Mouse (Mus musculus) E14TG2a.4 (cell line): ENCODE data around the gene Pfkfb1.

Source experiments
- H3K27me3 ChIP-seq: 2 replicates; pipeline ENCODE4 v1.6.1; 2014; ENCODE audit warnings: low read length, control low read depth; ENCODE audit not compliant: insufficient read depth
- H3K36me3 ChIP-seq: 2 replicates; pipeline ENCODE4 v1.6.1; 2014; ENCODE audit warnings: low read length, control low read depth; ENCODE audit not compliant: insufficient read depth
- H3K4me1 ChIP-seq: replicated peaks from 2 replicates; pipeline ENCODE4 v1.6.1; 2014; ENCODE audit warnings: low read depth, low read length, control low read depth
- H3K4me3 ChIP-seq: replicated peaks from 2 replicates; pipeline ENCODE4 v1.5.1; 2014; ENCODE audit warnings: mild to moderate bottlenecking, low read length
- H3K9me3 ChIP-seq: 2 replicates; pipeline ENCODE4 v1.6.1; 2014; ENCODE audit warnings: low read length, control low read depth
- CTCF ChIP-seq: conservative IDR thresholded peaks from 2 replicates; pipeline ENCODE4 v1.5.1; 2014; ENCODE audit warnings: low read length
- NANOG ChIP-seq: IDR thresholded peaks from 2 replicates; pipeline ENCODE4 v1.6.1; 2014; ENCODE audit warnings: borderline replicate concordance, low read length, mixed read lengths
- POU5F1 ChIP-seq: IDR thresholded peaks from 2 replicates; pipeline ENCODE4 v1.6.1; 2014; ENCODE audit warnings: low read length, borderline replicate concordance

Gene Pfkfb1

DNA sequence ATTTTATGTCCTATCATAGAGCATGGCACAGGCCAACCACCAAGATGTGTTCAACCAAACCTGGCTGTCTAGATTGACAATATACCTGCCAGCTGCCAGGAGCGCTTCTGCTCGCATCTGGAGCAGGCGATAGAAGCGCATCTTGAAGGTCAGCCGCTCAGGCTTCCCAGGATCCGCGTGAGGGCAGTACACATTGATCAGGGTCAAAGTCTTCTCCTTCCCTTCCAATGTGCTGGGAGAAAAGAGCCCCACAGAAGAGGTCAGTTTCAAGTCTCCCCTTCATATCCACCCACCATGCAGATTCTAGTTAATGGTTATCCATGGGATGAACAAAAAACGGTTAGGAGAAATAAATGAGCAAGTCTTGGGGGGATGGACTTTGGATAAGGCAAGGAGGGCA lies 2.9 kb upstream of the Pfkfb1 start:
- Histone ChIP-seq H3K9me3 (no peaks in the 10 kb centered on the region), H3K4me3 (no peak overlapping the region), H3K4me1 (peaks cover 16% of the 10 kb centered on the region), H3K36me3 (peaks cover 42% of the 10 kb centered on the region), H3K27me3 (no peaks in the 10 kb centered on the region)
- TF ChIP-seq NANOG, result no peak

DNA sequence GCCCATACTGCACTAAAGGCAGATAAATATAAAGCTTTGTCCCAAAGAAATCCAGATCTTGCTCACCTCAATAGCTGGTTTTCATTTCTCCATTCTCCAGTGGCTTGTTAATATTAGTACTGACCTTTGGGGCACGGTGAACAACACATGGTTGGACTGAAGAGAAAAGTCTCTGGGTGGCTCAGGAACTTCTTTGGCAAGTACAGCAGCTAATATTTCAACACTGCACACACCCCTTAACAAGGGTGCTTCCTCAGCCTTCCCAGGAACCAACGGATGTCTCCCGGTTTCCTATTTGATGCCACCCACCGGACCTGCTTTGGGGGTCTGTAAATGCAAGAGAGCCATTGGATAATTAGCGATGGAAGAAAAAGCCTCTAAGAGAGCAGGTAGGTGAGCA lies 1.7 kb downstream of the Pfkfb1 start, which contains the start of gene Apex2:
Apex2 (minus strand) TSS at position 173 of the 400 bp plus-strand sequence.
- Histone ChIP-seq H3K4me3 (peak within 1 kb of the TSS; percentile 79), H3K36me3 (peaks cover 13% of the 10 kb centered on the region), H3K9me3 (no peaks in the 10 kb centered on the region), H3K27me3 (no peaks in the 10 kb centered on the region), H3K4me1 (peaks cover 16% of the 10 kb centered on the region)
- no peak for TF ChIP-seq POU5F1
- no peak for TF ChIP-seq CTCF
- no peak for TF ChIP-seq NANOG

DNA sequence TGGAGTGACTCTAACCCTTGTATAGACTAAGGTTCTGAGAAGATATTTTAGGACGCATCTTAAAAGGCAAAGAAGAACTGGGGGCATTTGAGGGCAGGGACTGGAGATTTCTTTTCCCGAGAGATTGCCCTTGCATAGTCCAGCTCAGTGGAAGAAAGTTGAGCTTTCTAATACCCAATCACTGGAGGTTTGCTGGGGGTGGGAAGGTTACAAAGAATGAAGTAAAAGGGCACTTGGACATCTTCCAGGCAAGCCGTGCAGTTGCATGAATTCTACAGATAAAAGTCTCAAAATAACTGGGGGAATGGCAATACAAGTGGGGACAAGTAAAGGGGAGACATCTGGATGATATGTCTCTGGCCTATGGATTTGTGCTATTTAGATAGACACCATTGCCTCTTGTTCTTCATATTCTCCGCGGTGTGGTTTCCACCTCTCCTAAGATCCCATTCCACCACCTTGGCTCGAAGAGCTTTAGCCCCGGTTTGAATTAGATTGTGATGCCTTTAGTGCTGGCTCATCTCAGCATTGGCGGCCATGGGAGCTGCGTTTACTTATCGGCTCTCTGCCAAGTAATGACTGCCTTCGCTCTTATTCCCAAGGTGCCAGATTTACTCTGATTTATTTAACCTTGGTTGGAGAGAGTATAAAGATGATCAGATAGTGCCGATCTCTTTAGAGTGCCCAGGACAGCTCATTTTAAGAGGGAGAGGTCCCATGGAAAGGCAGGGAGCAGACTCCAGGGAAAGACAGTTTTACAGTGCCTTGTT lies 5.4 kb downstream of the Pfkfb1 start:
- H3K27me3 ChIP-seq, result no peaks in the 10 kb centered on the region
- TF ChIP-seq POU5F1, result no peak
- no peak for TF ChIP-seq NANOG
- TF ChIP-seq CTCF, result no peak
- no peaks in the 10 kb centered on the region for H3K9me3 ChIP-seq
- H3K4me1 ChIP-seq, result peaks cover 13% of the 10 kb centered on the region
- no peak overlapping the region for H3K4me3 ChIP-seq
- H3K36me3 ChIP-seq, result no peaks in the 10 kb centered on the region

DNA sequence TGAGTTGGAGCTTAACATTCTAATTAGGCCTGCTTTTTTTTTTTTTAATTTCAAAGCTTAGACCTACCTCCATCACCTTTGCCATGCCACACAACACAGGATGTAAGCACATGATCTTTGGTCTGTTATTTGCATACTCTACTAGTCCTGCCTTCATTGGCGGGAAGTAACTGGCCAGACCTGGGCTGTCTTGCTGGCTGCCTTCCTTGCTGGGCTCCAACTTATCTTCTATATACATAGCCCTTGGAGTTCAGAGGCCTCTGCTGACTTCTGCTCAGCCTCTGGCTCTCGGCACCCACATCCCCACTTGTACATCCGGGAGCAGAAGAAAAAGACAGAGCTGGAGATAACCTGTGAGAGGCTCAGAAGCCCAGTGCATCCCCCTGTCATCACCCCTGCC lies 6.1 kb downstream of the Pfkfb1 start:
- Histone ChIP-seq H3K9me3 (no peaks in the 10 kb centered on the region), H3K36me3 (no peaks in the 10 kb centered on the region), H3K4me3 (no peak overlapping the region), H3K27me3 (no peaks in the 10 kb centered on the region), H3K4me1 (peaks cover 7% of the 10 kb centered on the region)
- TF ChIP-seq POU5F1 (no peak), CTCF (no peak), NANOG (no peak)

DNA sequence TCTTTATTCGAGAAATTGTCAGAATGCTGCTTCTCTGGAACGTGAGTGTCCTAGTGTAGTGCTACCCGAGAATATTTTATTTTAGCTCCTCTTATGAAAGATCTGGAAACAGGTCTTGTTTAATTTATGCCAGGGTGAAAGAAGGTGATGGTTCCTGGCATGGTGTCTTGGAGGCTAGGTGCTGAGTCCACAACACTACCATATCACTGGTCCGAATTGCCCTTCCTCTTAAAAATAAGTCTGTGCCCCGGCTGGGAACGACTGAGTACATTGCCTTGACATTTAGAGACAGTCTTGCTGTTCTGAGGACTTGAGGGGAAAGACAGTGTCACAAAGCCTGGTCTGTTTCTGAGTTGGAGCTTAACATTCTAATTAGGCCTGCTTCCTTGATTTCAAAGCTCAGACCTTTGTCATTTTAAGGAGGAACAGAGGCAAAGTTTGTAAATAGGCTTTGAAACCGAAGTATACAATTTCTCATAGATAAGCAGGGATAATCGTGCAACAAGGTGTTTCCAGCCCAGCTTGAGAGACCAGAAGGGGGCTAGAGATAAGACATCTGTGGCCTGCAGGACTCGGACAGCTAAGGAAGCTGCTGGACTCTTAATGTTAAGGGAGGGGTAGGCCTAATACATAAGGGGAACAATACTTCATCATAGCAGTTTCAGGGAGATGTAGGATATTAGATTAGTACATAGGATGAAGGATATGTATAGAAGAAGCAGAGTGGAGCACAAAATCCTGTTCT lies 7.2 kb downstream of the Pfkfb1 start:
- Histone ChIP-seq H3K4me1 (no peaks in the 10 kb centered on the region), H3K9me3 (no peaks in the 10 kb centered on the region), H3K4me3 (no peak overlapping the region), H3K27me3 (no peaks in the 10 kb centered on the region), H3K36me3 (no peaks in the 10 kb centered on the region)
- no peak for TF ChIP-seq POU5F1
- TF ChIP-seq CTCF, result no peak

DNA sequence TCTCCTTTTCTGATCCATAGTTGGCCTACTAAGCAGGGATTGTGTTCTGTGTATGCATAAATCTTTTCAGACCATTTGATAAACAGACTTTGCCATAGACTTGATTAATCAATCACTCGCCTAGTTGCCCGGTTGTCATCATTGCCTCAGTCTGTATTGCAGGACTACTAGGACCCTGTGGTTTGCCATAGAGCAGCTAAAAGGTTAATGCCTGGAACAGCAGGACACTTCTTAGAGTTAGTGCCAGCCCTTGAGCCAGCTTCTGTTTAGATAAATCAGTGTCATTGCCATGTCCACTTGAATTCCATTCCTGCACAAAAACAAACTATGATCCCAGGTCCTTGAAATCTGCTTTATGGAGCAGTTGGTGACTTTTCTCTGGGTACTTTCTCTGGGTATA lies 10.9 kb downstream of the Pfkfb1 start:
- H3K4me1 ChIP-seq, result no peaks in the 10 kb centered on the region
- H3K27me3 ChIP-seq, result no peaks in the 10 kb centered on the region
- TF ChIP-seq NANOG, result no peak
- TF ChIP-seq CTCF, result no peak
- TF ChIP-seq POU5F1, result no peak

DNA sequence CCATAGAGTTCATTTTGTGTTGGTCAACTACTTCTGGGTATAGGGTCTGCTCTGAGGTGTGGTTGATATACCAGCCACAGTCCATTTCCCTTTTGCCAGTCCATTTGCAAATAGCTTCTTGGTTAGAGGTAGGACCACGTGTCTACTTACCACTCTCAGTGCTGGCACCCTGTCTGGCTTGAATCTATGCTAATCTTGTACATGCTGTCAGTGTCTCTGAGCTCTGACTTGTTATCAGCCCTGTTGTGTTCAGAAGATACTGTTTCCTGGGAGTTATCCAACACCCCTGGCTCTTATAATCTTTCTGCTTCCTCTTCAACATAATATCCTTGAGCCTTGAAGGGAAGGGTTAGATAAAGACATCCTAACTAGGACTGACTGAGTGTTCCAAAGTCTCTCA lies 48.4 kb downstream of the Pfkfb1 start:
- Histone ChIP-seq H3K9me3 (no peaks in the 10 kb centered on the region), H3K36me3 (no peaks in the 10 kb centered on the region), H3K27me3 (no peaks in the 10 kb centered on the region), H3K4me3 (no peak overlapping the region), H3K4me1 (no peaks in the 10 kb centered on the region)
- TF ChIP-seq POU5F1, result no peak
- no peak for TF ChIP-seq NANOG
- no peak for TF ChIP-seq CTCF

More for the DNA sequence above, 10.9 kb downstream of the Pfkfb1 start:
- H3K9me3 ChIP-seq, result no peaks in the 10 kb centered on the region
- no peak overlapping the region for H3K4me3 ChIP-seq
- H3K36me3 ChIP-seq, result no peaks in the 10 kb centered on the region

DNA sequence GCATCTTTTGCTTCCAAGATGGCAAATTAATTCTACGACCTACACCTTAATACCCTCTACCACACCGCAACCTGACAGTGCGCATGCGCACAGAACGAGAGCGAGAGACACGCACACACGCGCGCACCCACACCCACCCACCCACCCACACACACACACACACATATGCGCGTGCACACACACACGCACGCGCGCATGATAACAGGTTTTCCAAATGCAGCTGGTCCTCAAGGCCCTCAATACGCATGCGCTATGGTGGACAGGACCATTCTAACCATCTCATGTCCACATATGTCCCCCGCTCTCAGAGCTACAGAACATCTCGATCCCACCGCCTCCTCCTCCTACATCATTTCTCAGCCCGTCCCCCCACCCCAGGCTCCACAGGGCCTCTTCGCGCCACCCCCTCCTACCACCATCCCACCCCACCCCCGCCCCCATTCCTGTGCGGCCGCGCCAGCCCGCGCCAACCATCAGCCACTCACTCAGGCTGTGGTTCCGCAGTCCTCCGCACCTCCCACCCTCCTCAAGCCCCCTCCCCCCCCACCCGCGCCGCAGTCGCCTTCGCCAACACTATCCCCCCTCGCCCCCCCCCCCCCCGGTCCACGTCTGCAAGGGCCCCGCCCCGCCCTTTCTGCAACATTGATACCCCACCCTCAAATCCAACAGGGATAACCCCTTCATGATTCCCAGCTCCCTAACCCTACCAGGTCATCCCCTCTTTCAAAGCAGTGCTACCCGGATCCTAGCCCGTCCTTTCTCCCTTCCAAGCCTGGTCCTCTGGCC lies 68.3 kb downstream of the Pfkfb1 start:
- no peaks in the 10 kb centered on the region for H3K27me3 ChIP-seq
- H3K9me3 ChIP-seq, result no peaks in the 10 kb centered on the region
- peak overlapping the region; percentile 81 for H3K4me3 ChIP-seq
- no peaks in the 10 kb centered on the region for H3K4me1 ChIP-seq
- TF ChIP-seq POU5F1 (no peak), CTCF (no peak), NANOG (no peak)
- peaks cover 38% of the 10 kb centered on the region for H3K36me3 ChIP-seq
